Mouse (Mus musculus) liver, embryonic 11.5 days (tissue): ENCODE results near the gene Armc2. TPM values are rescaled to one million over a fixed set of nuclear protein-coding genes. Genes with fewer than 3 reads are reported as not detected.

Experiments used
- ATAC-seq: fragments of 200-750 bp; cut with Nextera tagmentation; replicated peaks from 2 replicates; pipeline ENCODE4 v1.8.0; 2017; ENCODE audit warnings: moderate number of reproducible peaks, mild to moderate bottlenecking, moderate TSS enrichment, moderate library complexity; ENCODE audit not compliant: low FRiP score
- DNase-seq: peaks from one replicate; pipeline ENCODE4 v3.0.0-alpha.2; 2017; ENCODE audit warnings: low spot score
- H3K27ac ChIP-seq: fragments of 300-500 bp; sonication (generic); 2 replicates; pipeline ENCODE4 v1.5.1; 2014; ENCODE audit warnings: mild to moderate bottlenecking, low read depth, low read length, control low read depth
- H3K27me3 ChIP-seq: fragments of 300-500 bp; sonication (generic); replicated peaks from 2 replicates; pipeline ENCODE4 v1.6.1; 2014; ENCODE audit warnings: low read length, mixed read lengths; ENCODE audit not compliant: control insufficient read depth, insufficient read depth
- H3K36me3 ChIP-seq: fragments of 300-500 bp; sonication (generic); 2 replicates; pipeline ENCODE4 v1.6.1; 2014; ENCODE audit warnings: mild to moderate bottlenecking, low read length, moderate library complexity, mixed read lengths; ENCODE audit not compliant: control insufficient read depth, insufficient read depth
- H3K4me1 ChIP-seq: fragments of 300-500 bp; sonication (generic); replicated peaks from 2 replicates; pipeline ENCODE4 v1.6.1; 2014; ENCODE audit warnings: low read length, mixed read lengths; ENCODE audit not compliant: control insufficient read depth, insufficient read depth
- H3K4me2 ChIP-seq: fragments of 300-500 bp; sonication (generic); 2 replicates; pipeline ENCODE4 v1.6.1; 2014; ENCODE audit warnings: mild to moderate bottlenecking, control low read depth, moderate library complexity
- H3K4me3 ChIP-seq: fragments of 300-500 bp; sonication (generic); 2 replicates; pipeline ENCODE4 v1.5.1; 2014; ENCODE audit warnings: low read depth, low read length, control low read depth
- H3K9ac ChIP-seq: fragments of 300-500 bp; sonication (generic); 2 replicates; pipeline ENCODE4 v1.6.1; 2014; ENCODE audit warnings: low read depth, low read length, control low read depth
- H3K9me3 ChIP-seq: fragments of 300-500 bp; sonication (generic); 2 replicates; pipeline ENCODE4 v1.6.1; 2016; ENCODE audit warnings: low read length, inconsistent platforms, mixed read lengths; ENCODE audit not compliant: control insufficient read depth
- WGBS: fragments of 180-500 bp; shearing (Covaris S2); extraction: QIAGEN DNeasy Blood & Tissue Kit; methylation state at CpG from one replicate; pipeline ENCODE4 v1.1.7; 2014; 5-methylcytosine and 5-hydroxymethylcytosine counted together
- polyA plus RNA-seq: library from polyadenylated mRNA; unstranded; fragments of >200 nt; fragmentation: Nextera tagmentation; extraction: Ambion mirVana; gene quantifications from 2 replicates; pipeline ENCODE4 v1.2.1, GENCODE M21; 2014

Armc2 gene
- 0.39 and 1.0 TPM in 2 replicates for polyA plus RNA-seq

- Histone ChIP-seq H3K4me3 (peak within 1 kb of the TSS; percentile 61), H3K4me2 (peak within 1 kb of the TSS; percentile 92), H3K36me3 (no peaks in the 10 kb centered on the region), H3K9me3 (no peaks in the 10 kb centered on the region), H3K27me3 (peaks cover 11% of the 10 kb centered on the region), H3K27ac (no peak within 1 kb of the TSS), H3K4me1 (peaks cover 9% of the 10 kb centered on the region), H3K9ac (peak within 1 kb of the TSS; percentile 53)
- peak; percentile 94 for ATAC-seq
- 3% methylated on average over 58 of the region's 58 CpGs for WGBS
- DNase-seq, result peak; percentile 74
Measured at GRCm38 (mm10) chr10:42018016-42018949, at the start of gene Armc2. Gene Armc2 (minus strand): TSS chr10:42018442.

- no peaks in the 10 kb centered on the region for H3K27me3 ChIP-seq
- no peak overlapping the region for H3K9ac ChIP-seq
- no peaks in the 10 kb centered on the region for H3K36me3 ChIP-seq
- H3K27ac ChIP-seq, result no peak overlapping the region
- H3K4me1 ChIP-seq, result 0 out of 2 replicates have a peak, but pooled peaks cover 3% of the 10 kb centered on the region
- DNase-seq, result no peak
- no peaks in the 10 kb centered on the region for H3K9me3 ChIP-seq
- H3K4me2 ChIP-seq, result no peak overlapping the region
- ATAC-seq, result no peak
- H3K4me3 ChIP-seq, result no peak overlapping the region
- 63% methylated on average over 5 of the region's 5 CpGs for WGBS
Measured at GRCm38 (mm10) chr10:42064446-42064845, 46.2 kb upstream of the Armc2 start.

GRCm38 (mm10) chr10:42059522-42059921 is 41.3 kb upstream of the Armc2 start:
- no peak overlapping the region for H3K4me3 ChIP-seq
- H3K27ac ChIP-seq, result no peak overlapping the region; the same call in 1 of the 2 replicates
- no peak overlapping the region for H3K4me2 ChIP-seq
- DNase-seq (no peak), ATAC-seq (no peak)
- peaks cover 30% of the 10 kb centered on the region for H3K4me1 ChIP-seq
- no peaks in the 10 kb centered on the region for H3K36me3 ChIP-seq
- H3K9me3 ChIP-seq, result no peaks in the 10 kb centered on the region
- WGBS, result 94% methylated on average over 8 of the region's 8 CpGs
- H3K9ac ChIP-seq, result no peak overlapping the region
- H3K27me3 ChIP-seq, result no peaks in the 10 kb centered on the region

- H3K27ac ChIP-seq, result peak overlapping the region; percentile 90
- H3K9me3 ChIP-seq, result no peaks in the 10 kb centered on the region
- no peaks in the 10 kb centered on the region for H3K27me3 ChIP-seq
- no peaks in the 10 kb centered on the region for H3K36me3 ChIP-seq
- H3K4me1 ChIP-seq, result peaks cover 28% of the 10 kb centered on the region
- WGBS, result 29% methylated on average over 12 of the region's 12 CpGs
- peak overlapping the region; percentile 38; the same call in 1 of the 2 replicates for H3K9ac ChIP-seq
- peak overlapping the region; percentile 63 for H3K4me2 ChIP-seq
- 0 out of 2 replicates have a peak overlapping the region, but pooled peaks have one; percentile 23 for H3K4me3 ChIP-seq
- DNase-seq (no peak), ATAC-seq (no peak)
Measured at GRCm38 (mm10) chr10:42057746-42058145, 39.5 kb upstream of the Armc2 start.

GRCm38 (mm10) chr10:42057231-42057601 is 39.0 kb upstream of the Armc2 start:
- DNase-seq (peak; percentile 58), ATAC-seq (peak; percentile 83)
- no peak overlapping the region for H3K4me3 ChIP-seq
- H3K9ac ChIP-seq, result peak overlapping the region; percentile 38; the same call in 1 of the 2 replicates
- H3K4me1 ChIP-seq, result peaks cover 28% of the 10 kb centered on the region
- H3K27ac ChIP-seq, result peak overlapping the region; percentile 90
- H3K4me2 ChIP-seq, result peak overlapping the region; percentile 63
- no peaks in the 10 kb centered on the region for H3K36me3 ChIP-seq
- H3K27me3 ChIP-seq, result no peaks in the 10 kb centered on the region
- WGBS, result 23% methylated on average over 11 of the region's 11 CpGs
- no peaks in the 10 kb centered on the region for H3K9me3 ChIP-seq

GRCm38 (mm10) chr10:42056486-42057230 is 38.4 kb upstream of the Armc2 start:
- no peak for DNase-seq
- WGBS, result 63% methylated on average over 18 of the region's 18 CpGs
- no peak overlapping the region for H3K4me3 ChIP-seq

GRCm38 (mm10) chr10:42055224-42056165 is 37.3 kb upstream of the Armc2 start:
- 36% methylated on average over 29 of the region's 29 CpGs for WGBS
- peak; percentile 40 for DNase-seq
- ATAC-seq, result peak; percentile 91
- H3K9ac ChIP-seq, result no peak overlapping the region; the same call in 1 of the 2 replicates
- no peaks in the 10 kb centered on the region for H3K9me3 ChIP-seq
- H3K27ac ChIP-seq, result peak overlapping the region; percentile 90
- no peaks in the 10 kb centered on the region for H3K36me3 ChIP-seq
- H3K4me3 ChIP-seq, result no peak overlapping the region
- no peaks in the 10 kb centered on the region for H3K27me3 ChIP-seq
- H3K4me1 ChIP-seq, result peaks cover 39% of the 10 kb centered on the region
- peak overlapping the region; percentile 63 for H3K4me2 ChIP-seq

More at GRCm38 (mm10) chr10:42056486-42057230, 38.4 kb upstream of the Armc2 start:
- no peak for ATAC-seq
- Histone ChIP-seq H3K9ac (peak overlapping the region; percentile 38; the same call in 1 of the 2 replicates), H3K27me3 (no peaks in the 10 kb centered on the region), H3K36me3 (no peaks in the 10 kb centered on the region), H3K9me3 (no peaks in the 10 kb centered on the region), H3K4me2 (peak overlapping the region; percentile 63), H3K4me1 (peaks cover 29% of the 10 kb centered on the region), H3K27ac (peak overlapping the region; percentile 90)

- no peaks in the 10 kb centered on the region for H3K9me3 ChIP-seq
- peak overlapping the region; percentile 19 for H3K27ac ChIP-seq
- H3K4me2 ChIP-seq, result peak overlapping the region; percentile 47
- peak; percentile 60 for ATAC-seq
- H3K4me1 ChIP-seq, result peaks cover 17% of the 10 kb centered on the region
- DNase-seq, result no peak
- no peaks in the 10 kb centered on the region for H3K27me3 ChIP-seq
- no peak overlapping the region for H3K9ac ChIP-seq
- no peaks in the 10 kb centered on the region for H3K36me3 ChIP-seq
- no peak overlapping the region for H3K4me3 ChIP-seq
- WGBS, result 55% methylated on average over 6 of the region's 6 CpGs
Measured at GRCm38 (mm10) chr10:42051069-42051468, 32.8 kb upstream of the Armc2 start.
